Mouse (Mus musculus) small intestine, adult 2 months (tissue): Measurements from ENCODE around the gene Cib3. TPM values are rescaled to one million over a fixed set of nuclear protein-coding genes. Genes with fewer than 3 reads are reported as not detected.

ENCODE experiments used
- H3K27ac ChIP-seq: fragments of 200-500 bp; 2 replicates; pipeline ENCODE4 v1.5.1; 2012; ENCODE audit warnings: low read depth, low read length, control low read depth, inconsistent platforms; ENCODE audit not compliant: insufficient read depth
- H3K27me3 ChIP-seq: fragments of 200-500 bp; 2 replicates; pipeline ENCODE4 v1.6.1; 2012; ENCODE audit warnings: mild to moderate bottlenecking, moderate library complexity, low read length, inconsistent platforms; ENCODE audit not compliant: control insufficient read depth, insufficient read depth
- H3K36me3 ChIP-seq: fragments of 200-500 bp; 2 replicates; pipeline ENCODE4 v1.6.1; 2012; ENCODE audit warnings: mild to moderate bottlenecking, low read length, control low read depth, inconsistent platforms; ENCODE audit not compliant: control insufficient read depth, insufficient read depth
- H3K4me1 ChIP-seq: fragments of 200-500 bp; 2 replicates; pipeline ENCODE4 v1.6.1; 2012; ENCODE audit warnings: low read length, inconsistent platforms, mixed read lengths; ENCODE audit not compliant: control insufficient read depth, insufficient read depth, insufficient read length
- H3K4me3 ChIP-seq: fragments of 200-500 bp; 2 replicates; pipeline ENCODE4 v1.5.1; 2012; ENCODE audit warnings: low read depth, mild to moderate bottlenecking, control low read depth, inconsistent platforms, low read length, moderate library complexity
- CTCF ChIP-seq: fragments of 200-500 bp; IDR thresholded peaks from 2 replicates; pipeline ENCODE4 v1.5.1; 2012; ENCODE audit warnings: low read depth, mild to moderate bottlenecking, control low read depth, inconsistent platforms, low read length, moderate library complexity, mixed read lengths; ENCODE audit not compliant: insufficient replicate concordance, insufficient read length; ENCODE audit errors: extremely low read depth
- POLR2A ChIP-seq: fragments of 200-500 bp; IDR thresholded peaks from 2 replicates; pipeline ENCODE4 v1.6.1; 2012; ENCODE audit warnings: low read depth, mild to moderate bottlenecking, control low read depth, inconsistent platforms, low read length, moderate library complexity
- WGBS: fragments of 180-500 bp; shearing (Covaris S2); methylation state at CpG from one replicate; pipeline ENCODE4 v1.1.7; 2018; 5-methylcytosine and 5-hydroxymethylcytosine counted together
- polyA plus RNA-seq: library from polyadenylated mRNA; depleted of rRNA; stranded (reverse); fragments of >200 nt; gene quantifications from 2 replicates; pipeline ENCODE4 v1.2.3, GENCODE M21; 2012

Cib3 gene
- polyA plus RNA-seq, 1 experiment, result not detected

DNA sequence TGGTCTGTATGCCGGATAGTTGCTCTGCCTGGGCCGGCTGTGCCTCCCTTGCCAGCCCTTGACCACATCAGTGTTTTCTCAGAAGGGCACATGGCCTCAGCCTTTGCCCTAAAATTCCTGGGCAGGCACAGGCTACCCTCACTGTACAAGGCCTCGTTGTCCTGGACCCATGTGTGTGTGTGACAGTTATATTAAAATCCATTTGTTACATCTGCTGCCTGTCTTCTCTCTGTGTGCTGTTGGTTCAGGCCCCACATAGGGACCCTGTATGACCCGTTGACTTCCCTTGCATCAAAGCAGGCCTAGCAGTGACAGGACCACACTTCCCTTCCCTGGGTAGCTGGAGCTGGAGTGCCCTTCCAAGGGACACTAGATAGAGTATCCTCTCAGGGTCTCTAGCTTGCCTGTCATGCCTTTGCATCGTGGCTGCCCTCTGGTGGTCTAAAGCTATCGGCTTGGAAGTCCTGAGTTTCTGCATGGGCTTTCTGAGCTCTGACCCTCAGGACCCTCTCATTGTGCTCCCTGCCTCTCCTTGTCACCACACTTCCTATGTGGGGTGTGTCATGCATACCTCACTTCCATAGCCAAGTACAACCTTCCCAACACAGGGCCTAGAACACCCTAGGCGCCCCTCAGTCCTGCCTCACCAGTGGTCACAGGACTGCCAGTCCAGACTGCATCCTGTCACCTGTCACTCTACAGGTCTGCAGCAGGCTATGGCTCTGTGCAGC, 44.7 kb upstream of the Cib3 start:
- TF ChIP-seq POLR2A (no peak), CTCF (peak; percentile 15; the same call in 1 of the 2 replicates)
- H3K27ac ChIP-seq, result no peak overlapping the region
- H3K27me3 ChIP-seq, result no peaks in the 10 kb centered on the region
- whole genome bisulfite sequencing, result 60% methylated on average over 7 of the region's 7 CpGs
- H3K4me3 ChIP-seq, result no peak overlapping the region
- no peaks in the 10 kb centered on the region for H3K4me1 ChIP-seq
- H3K36me3 ChIP-seq, result peaks cover 9% of the 10 kb centered on the region

GRCm38 (mm10) chr8:72244610-72245009, 32.0 kb upstream of the Cib3 start:
- 74% methylated on average over 2 of the region's 2 CpGs for WGBS
- H3K4me1 ChIP-seq, result peaks cover 20% of the 10 kb centered on the region
- no peak for TF ChIP-seq CTCF
- TF ChIP-seq POLR2A, result no peak

DNA sequence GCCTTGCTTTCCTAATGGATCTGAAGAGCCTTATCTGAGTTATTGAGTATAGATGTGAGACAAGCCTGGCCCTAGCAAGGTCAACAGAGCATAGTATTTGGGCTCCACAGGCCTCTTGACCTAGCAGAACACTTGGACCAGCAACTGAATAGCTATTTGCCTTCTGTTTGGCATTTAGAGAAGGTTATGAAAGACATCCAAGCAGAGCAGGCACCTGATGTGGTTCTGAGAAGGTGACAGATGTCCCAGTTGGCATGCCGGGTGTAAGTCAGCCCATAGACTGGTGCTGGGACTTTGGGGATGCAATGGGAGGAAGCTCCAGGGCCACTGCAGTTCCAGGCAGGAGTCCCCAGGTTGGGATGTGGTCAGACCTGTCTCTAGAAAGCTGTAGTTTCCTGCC, 29.6 kb upstream of the Cib3 start:
- Histone ChIP-seq H3K4me1 (peaks cover 20% of the 10 kb centered on the region), H3K27me3 (no peaks in the 10 kb centered on the region), H3K27ac (no peak overlapping the region), H3K36me3 (no peaks in the 10 kb centered on the region), H3K4me3 (no peak overlapping the region)
- 97% methylated on average over 1 of the region's 1 CpGs for WGBS
- TF ChIP-seq CTCF (no peak), POLR2A (no peak)

More at GRCm38 (mm10) chr8:72244610-72245009, 32.0 kb upstream of the Cib3 start:
- Histone ChIP-seq H3K4me3 (no peak overlapping the region), H3K27me3 (no peaks in the 10 kb centered on the region), H3K27ac (no peak overlapping the region), H3K36me3 (peaks cover 2% of the 10 kb centered on the region)

DNA sequence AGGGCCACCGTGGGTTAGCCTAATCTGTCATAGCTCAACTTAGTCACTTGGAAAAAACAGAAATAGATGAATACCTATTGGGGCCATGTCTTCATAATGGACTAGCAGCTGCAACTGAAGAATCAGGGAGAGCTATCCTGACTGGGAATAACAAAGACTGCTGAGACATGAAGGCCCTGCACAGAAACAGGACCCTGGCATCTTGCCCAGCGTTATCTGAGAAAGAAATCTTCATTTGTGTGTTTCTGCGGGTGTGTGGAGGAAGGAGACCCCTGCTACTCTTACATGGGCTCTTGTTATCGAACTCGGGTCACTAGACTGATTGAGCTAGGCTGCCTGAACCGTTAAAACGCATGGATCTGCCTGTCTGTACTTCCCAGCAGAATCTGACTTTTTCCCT, 28.3 kb upstream of the Cib3 start:
- 68% methylated on average over 7 of the region's 7 CpGs for WGBS
- TF ChIP-seq POLR2A, result no peak
- no peak for TF ChIP-seq CTCF
- peak overlapping the region; percentile 95; the same call in 1 of the 2 replicates for H3K27ac ChIP-seq
- H3K4me3 ChIP-seq, result peak overlapping the region; percentile 63
- H3K4me1 ChIP-seq, result peaks cover 20% of the 10 kb centered on the region
- H3K27me3 ChIP-seq, result no peaks in the 10 kb centered on the region
- H3K36me3 ChIP-seq, result no peaks in the 10 kb centered on the region

DNA sequence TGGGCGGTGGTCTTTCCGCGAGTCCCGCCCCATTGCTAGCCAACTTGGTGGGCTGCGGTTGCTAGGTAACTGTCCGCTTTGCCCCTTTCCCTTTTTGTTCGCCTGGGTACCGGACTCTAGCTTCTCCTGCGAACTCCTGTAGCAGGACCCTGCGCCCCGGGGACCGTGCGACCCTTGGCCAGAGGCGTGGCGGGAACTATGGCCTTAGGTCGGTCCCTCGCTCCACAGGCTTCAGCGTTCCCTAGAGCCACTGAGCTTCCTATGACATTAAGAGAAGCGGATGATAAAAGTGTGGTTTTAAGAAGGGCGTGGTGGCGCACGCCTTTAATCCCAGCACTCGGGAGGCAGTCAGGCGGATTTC, 27.7 kb upstream of the Cib3 start:
- peaks cover 20% of the 10 kb centered on the region for H3K4me1 ChIP-seq
- TF ChIP-seq POLR2A, result no peak
- TF ChIP-seq CTCF, result no peak
- WGBS, result 0% methylated on average over 24 of the region's 24 CpGs
- H3K4me3 ChIP-seq, result peak overlapping the region; percentile 63
- H3K27me3 ChIP-seq, result no peaks in the 10 kb centered on the region
- H3K27ac ChIP-seq, result peak overlapping the region; percentile 95
- no peaks in the 10 kb centered on the region for H3K36me3 ChIP-seq

GRCm38 (mm10) chr8:72239499-72240402, 27.1 kb upstream of the Cib3 start, which contains the start of gene Ap1m1:
Gene Ap1m1, plus strand, starts transcription at chr8:72240018.
- H3K4me1 ChIP-seq, result peaks cover 20% of the 10 kb centered on the region
- H3K27ac ChIP-seq, result peak within 1 kb of the TSS; percentile 95
- TF ChIP-seq POLR2A (peak; percentile 43; the same call in 1 of the 2 replicates), CTCF (peak; percentile 60; the same call in 1 of the 2 replicates)
- under 1% methylated on average over 54 of the region's 54 CpGs for WGBS
- H3K27me3 ChIP-seq, result no peaks in the 10 kb centered on the region
- no peaks in the 10 kb centered on the region for H3K36me3 ChIP-seq
- peak within 1 kb of the TSS; percentile 63 for H3K4me3 ChIP-seq

GRCm38 (mm10) chr8:72222656-72223055, 10.0 kb upstream of the Cib3 start:
- 87% methylated on average over 5 of the region's 5 CpGs for WGBS
- Histone ChIP-seq H3K4me3 (no peak overlapping the region), H3K4me1 (no peaks in the 10 kb centered on the region), H3K27me3 (no peaks in the 10 kb centered on the region), H3K36me3 (peaks cover 18% of the 10 kb centered on the region), H3K27ac (no peak overlapping the region)
- TF ChIP-seq CTCF (no peak), POLR2A (no peak)
